Mouse (Mus musculus) induced T-regulatory cell, adult 2 months (primary cell): ENCODE measurements around the gene Otog.

Source experiments
- DNase-seq: peaks from one replicate; pipeline ENCODE4 v3.0.0-alpha.2; 2012; ENCODE audit warnings: low read depth

The Otog gene

GRCm38 (mm10) chr7:46240696-46241095, at the start of gene Otog:
Otog (plus strand) TSS chr7:46240987.
- no peak for DNase-seq

- DNase-seq: no peak
Measured at GRCm38 (mm10) chr7:46195356-46195755, 45.4 kb upstream of the Otog start.

GRCm38 (mm10) chr7:46200021-46200420, 40.8 kb upstream of the Otog start:
- no peak for DNase-seq

GRCm38 (mm10) chr7:46201649-46202048, 39.1 kb upstream of the Otog start:
- no peak for DNase-seq

GRCm38 (mm10) chr7:46204046-46204471, 36.7 kb upstream of the Otog start:
- peak; percentile 35 for DNase-seq

GRCm38 (mm10) chr7:46204775-46205174, 36.0 kb upstream of the Otog start:
- DNase-seq: no peak

GRCm38 (mm10) chr7:46208131-46208530, 32.7 kb upstream of the Otog start:
- DNase-seq: no peak

GRCm38 (mm10) chr7:46210276-46210675, 30.5 kb upstream of the Otog start:
- no peak for DNase-seq

- DNase-seq: no peak
Measured at GRCm38 (mm10) chr7:46216481-46216880, 24.3 kb upstream of the Otog start.

GRCm38 (mm10) chr7:46218415-46218814, 22.4 kb upstream of the Otog start:
- peak; percentile 19 for DNase-seq

- no peak for DNase-seq
Measured at GRCm38 (mm10) chr7:46220591-46221129, 20.1 kb upstream of the Otog start.

- peak; percentile 40 for DNase-seq
Measured at GRCm38 (mm10) chr7:46226253-46226652, 14.5 kb upstream of the Otog start.

- no peak for DNase-seq
Measured at GRCm38 (mm10) chr7:46226936-46227335, 13.9 kb upstream of the Otog start.

GRCm38 (mm10) chr7:46235948-46236347, 4.8 kb upstream of the Otog start:
- no peak for DNase-seq

- DNase-seq: no peak
Measured at GRCm38 (mm10) chr7:46236363-46236762, 4.4 kb upstream of the Otog start.

GRCm38 (mm10) chr7:46237192-46237591, 3.6 kb upstream of the Otog start:
- no peak for DNase-seq

GRCm38 (mm10) chr7:46238346-46238745, 2.4 kb upstream of the Otog start, which contains the start of gene Ush1c:
Ush1c (minus strand) TSS chr7:46238503.
- no peak for DNase-seq

- no peak for DNase-seq
Measured at GRCm38 (mm10) chr7:46240091-46240490, 696 bp upstream of the Otog start.

GRCm38 (mm10) chr7:46246876-46247275, 6.1 kb downstream of the Otog start:
- no peak for DNase-seq

GRCm38 (mm10) chr7:46247606-46248005, 6.8 kb downstream of the Otog start:
- no peak for DNase-seq

- DNase-seq: peak; percentile 9
Measured at GRCm38 (mm10) chr7:46251841-46252240, 11.1 kb downstream of the Otog start.

GRCm38 (mm10) chr7:46276156-46276555, 35.4 kb downstream of the Otog start:
- no peak for DNase-seq

GRCm38 (mm10) chr7:46279946-46280345, 39.2 kb downstream of the Otog start:
- DNase-seq: peak; percentile 70

GRCm38 (mm10) chr7:46280896-46281295, 40.1 kb downstream of the Otog start:
- DNase-seq: no peak
